Mouse (Mus musculus) 3134 (cell line): Measurements from ENCODE around the gene Igflr1.

ENCODE experiments used
- DNase-seq: peaks from one replicate; pipeline ENCODE4 v3.0.0-alpha.2; 2011; ENCODE audit warnings: low spot score; ENCODE audit not compliant: insufficient read length; ENCODE audit errors: extremely low read depth

Gene Igflr1

DNA sequence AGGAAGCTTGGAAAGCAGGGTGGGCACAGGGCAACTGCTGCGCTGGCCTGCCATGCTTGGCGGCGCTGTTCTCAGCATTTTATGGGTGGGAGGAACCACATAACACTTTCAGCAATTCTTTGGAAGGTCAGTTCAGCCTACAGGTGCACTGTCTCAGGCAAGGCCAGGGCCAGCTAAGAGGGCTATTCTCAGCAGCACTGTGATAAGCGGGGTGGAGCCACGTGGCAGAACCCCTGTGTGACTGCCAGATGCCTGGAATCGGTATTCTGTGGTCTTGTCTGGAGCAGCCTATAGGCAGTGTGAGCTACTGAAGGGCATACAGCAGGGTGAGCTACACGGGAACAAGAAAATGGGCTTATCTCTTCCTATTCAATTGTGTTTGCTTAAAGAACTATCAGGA is 44.8 kb downstream of the Igflr1 start:
- no peak for DNase-seq

DNA sequence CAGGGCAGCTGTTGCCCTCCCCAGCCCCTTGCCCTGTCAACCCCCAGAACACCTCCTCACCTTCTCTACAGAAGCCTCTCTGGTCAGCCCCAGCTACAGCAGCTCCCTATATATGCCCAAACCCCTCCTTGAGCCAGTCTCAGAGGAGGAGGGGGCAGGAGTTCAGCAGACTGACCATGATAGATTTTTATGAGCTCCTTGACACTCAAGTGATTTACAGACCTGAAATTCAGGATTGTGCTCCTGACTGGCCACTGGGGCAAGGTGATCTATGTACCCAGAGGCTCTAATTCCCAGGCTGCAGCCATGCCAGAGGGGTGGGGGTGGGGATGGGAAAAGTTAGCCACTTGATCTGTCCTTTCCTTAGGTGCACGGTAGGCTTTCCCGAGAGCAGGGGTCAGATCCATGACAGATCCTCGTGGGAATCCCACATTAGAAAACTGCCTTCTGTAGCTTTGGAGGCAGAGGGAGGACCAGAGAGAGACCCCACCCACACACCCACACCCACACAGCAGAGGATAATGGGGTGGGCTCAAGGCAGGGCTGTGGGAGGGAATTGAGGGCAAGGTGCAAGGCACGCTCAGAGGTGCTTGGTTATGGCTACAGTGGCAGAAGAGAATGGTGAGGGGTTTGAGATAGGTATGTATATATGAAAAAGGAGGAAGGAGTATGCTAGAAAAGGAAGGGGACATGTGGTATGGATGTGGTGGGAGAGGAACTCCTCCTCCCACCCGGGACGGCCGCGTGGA is 47.6 kb downstream of the Igflr1 start, which contains the start of gene Upk1a:
Gene Upk1a, minus strand, starts transcription at position 194 of the 749 bp plus-strand sequence.
- DNase-seq: no peak

DNA sequence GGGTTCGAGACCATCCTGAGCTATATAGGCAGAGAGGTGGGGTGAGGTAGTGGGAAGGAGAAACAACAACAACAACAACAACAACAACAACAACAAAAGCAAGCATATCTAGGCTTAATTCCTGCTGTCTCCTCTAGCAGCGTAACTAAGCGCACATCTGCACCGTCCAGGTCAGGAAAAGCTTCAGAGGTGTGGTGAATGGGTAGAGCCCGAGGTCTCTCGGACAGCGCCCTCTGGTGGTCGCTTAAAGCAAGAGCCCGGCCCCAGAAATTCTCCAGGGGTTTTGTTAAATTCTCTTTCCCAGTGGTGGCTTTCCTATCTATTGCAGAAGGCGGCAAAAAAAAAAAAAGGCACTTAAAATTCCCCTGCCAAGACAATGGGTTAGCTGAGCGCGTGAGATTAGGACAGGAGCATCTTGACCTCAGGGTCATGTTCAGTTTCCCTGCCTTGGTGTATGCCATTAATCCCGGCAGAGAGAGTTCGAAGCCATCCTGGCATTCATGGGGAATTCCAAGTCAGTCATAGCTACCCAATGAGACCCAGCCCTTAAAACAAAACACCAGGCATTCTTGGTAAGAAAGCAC is 48.4 kb downstream of the Igflr1 start:
- DNase-seq: no peak

DNA sequence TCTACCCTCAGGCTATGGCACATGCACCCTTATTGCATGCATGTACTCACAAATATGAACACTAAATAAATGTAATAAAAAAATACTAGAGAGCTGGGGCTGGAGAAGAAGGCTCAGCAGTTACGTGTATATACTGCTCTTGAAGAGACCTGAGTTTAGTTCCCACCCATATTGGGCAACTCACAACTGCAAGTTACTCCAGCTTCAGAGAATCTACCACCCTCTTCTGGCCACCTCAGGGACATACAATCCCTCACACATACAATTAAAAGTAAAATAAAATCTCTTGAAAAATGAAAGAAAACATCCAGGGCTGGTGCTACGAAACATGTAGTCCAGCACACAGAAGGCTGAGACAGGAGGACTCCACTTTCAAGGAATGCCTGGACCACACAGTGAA is 49.2 kb downstream of the Igflr1 start:
- DNase-seq: no peak

DNA sequence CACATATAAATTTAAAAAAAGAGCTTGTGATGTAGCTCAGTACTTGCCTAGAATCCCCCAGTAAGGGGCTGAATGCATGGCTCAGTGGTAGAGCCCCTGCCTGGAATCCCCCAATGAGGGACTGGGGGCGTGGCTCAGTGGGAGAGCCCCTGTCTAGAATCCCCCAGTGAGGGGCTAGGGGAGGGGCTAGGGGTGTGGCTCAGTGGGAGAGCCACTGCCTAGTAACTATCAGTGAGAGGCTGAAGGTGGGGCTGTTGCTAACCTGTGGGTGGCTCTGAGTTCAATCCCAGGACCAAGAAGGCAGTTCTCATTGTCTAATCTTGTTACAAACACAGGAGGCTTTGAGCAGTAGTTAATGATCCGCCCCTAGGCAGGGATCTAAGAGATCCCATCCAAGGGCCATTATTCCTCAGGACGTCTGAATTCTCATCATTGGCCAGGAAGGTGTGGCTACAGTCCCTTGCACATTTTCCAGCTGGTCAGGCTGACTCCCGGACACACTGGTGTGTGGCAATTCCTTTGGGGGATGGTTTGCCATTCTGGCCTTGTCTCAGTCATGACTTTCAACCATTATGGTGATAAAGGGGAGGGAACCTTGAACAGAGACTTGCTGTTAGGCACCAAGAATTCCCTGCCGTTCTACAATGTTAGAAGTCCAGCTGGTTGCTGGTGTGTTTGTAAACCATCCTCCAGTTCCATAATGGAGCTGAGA is 50.0 kb downstream of the Igflr1 start:
- DNase-seq: no peak
